ENCODE assay signal across 7 mouse cellular contexts in genomic region chr7:97756967-97757881, GRCm38 (mm10). TPM values are rescaled to one million over a fixed set of nuclear protein-coding genes. Genes with fewer than 3 reads are reported as not detected.
DNase-seq lines count a peak whose midpoint lies in the region; ATAC-seq lines count a peak whose summit lies in the region.

No protein-coding gene starts in this region.

- H3K4me2 ChIP-seq in lung, embryonic 16.5 days (ENCODE audit: low read depth, low read length): peak overlapping the region; percentile 21; the same call in 1 of the 2 replicates
- 0 out of 2 replicates have a peak overlapping the region, but pooled peaks have one; percentile 4 for H3K4me2 ChIP-seq in embryonic facial prominence, embryonic 11.5 days (ENCODE audit: low read depth, low read length)
- peak overlapping the region; percentile 2; the same call in 1 of the 2 replicates for H3K4me2 ChIP-seq in stomach, embryonic 16.5 days (ENCODE audit: low read depth, low read length)

- no peaks in the 10 kb centered on the region for H3K9me3 ChIP-seq in lung, embryonic 16.5 days (ENCODE audit: control insufficient read depth, low read length)
- H3K9me3 ChIP-seq in embryonic facial prominence, embryonic 11.5 days (replicated peaks; ENCODE audit: control insufficient read depth, low read length): no peaks in the 10 kb centered on the region
- no peaks in the 10 kb centered on the region for H3K9me3 ChIP-seq in stomach, embryonic 16.5 days (replicated peaks; ENCODE audit: control insufficient read depth, low read length)

- no peaks in the 10 kb centered on the region for H3K36me3 ChIP-seq in lung, embryonic 16.5 days (ENCODE audit: control insufficient read depth, insufficient read depth, low read length)
- H3K36me3 ChIP-seq in embryonic facial prominence, embryonic 11.5 days (replicated peaks; ENCODE audit: control insufficient read depth, insufficient read depth, low read depth, low read length): no peaks in the 10 kb centered on the region
- no peaks in the 10 kb centered on the region for H3K36me3 ChIP-seq in stomach, embryonic 16.5 days (ENCODE audit: control insufficient read depth, insufficient read depth, low read length)

- H3K4me3 ChIP-seq in lung, embryonic 16.5 days (ENCODE audit: low read length): no peak overlapping the region
- H3K4me3 ChIP-seq in embryonic facial prominence, embryonic 11.5 days (ENCODE audit: low read depth, low read length): no peak overlapping the region
- no peak overlapping the region for H3K4me3 ChIP-seq in stomach, embryonic 16.5 days (replicated peaks; ENCODE audit: low read length)

- DNase-seq in lung, postnatal 25 days (ENCODE audit: low spot score): no peak
- DNase-seq in embryonic facial prominence, embryonic 11.5 days (ENCODE audit: low spot score): peak; percentile 30
- DNase-seq in layer of hippocampus, adult 9-11 months: peak; percentile 89
- no peak for DNase-seq in urinary bladder, postnatal 14 days (ENCODE audit: low spot score)
- no peak for DNase-seq in gastrocnemius, adult 8-10 months (ENCODE audit: low spot score in 2 of 2)

- no peak overlapping the region for H3K27ac ChIP-seq in lung, embryonic 16.5 days (ENCODE audit: low read length)
- H3K27ac ChIP-seq in embryonic facial prominence, embryonic 11.5 days (replicated peaks; ENCODE audit: low read depth, low read length): no peak overlapping the region
- no peak overlapping the region for H3K27ac ChIP-seq in stomach, embryonic 16.5 days (ENCODE audit: low read length)

- H3K9ac ChIP-seq in lung, embryonic 16.5 days (ENCODE audit: low read length): no peak overlapping the region
- peak overlapping the region; percentile 39; the same call in 1 of the 2 replicates for H3K9ac ChIP-seq in embryonic facial prominence, embryonic 11.5 days (replicated peaks; ENCODE audit: low read length)
- H3K9ac ChIP-seq in stomach, embryonic 16.5 days (ENCODE audit: low read length): no peak overlapping the region

- H3K4me1 ChIP-seq in lung, embryonic 16.5 days (replicated peaks; ENCODE audit: control insufficient read depth, insufficient read depth, low read length): no peaks in the 10 kb centered on the region
- H3K4me1 ChIP-seq in embryonic facial prominence, embryonic 11.5 days (ENCODE audit: control insufficient read depth, insufficient read depth, low read length): no peaks in the 10 kb centered on the region
- no peaks in the 10 kb centered on the region for H3K4me1 ChIP-seq in stomach, embryonic 16.5 days (ENCODE audit: control insufficient read depth, insufficient read depth, low read length)

- no peak for ATAC-seq in lung, embryonic 16.5 days (ENCODE audit: low read depth)
- ATAC-seq in embryonic facial prominence, embryonic 11.5 days (replicated peaks; ENCODE audit: insufficient number of reproducible peaks, low FRiP score, low TSS enrichment, low read depth): 0 out of 2 replicates have a peak, but pooled peaks have one; percentile 56
- ATAC-seq in stomach, embryonic 16.5 days (ENCODE audit: insufficient read depth, low FRiP score): peak; percentile 47; the same call in 1 of the 2 replicates

- H3K27me3 ChIP-seq in lung, embryonic 16.5 days (ENCODE audit: control insufficient read depth, insufficient read depth, low read depth, low read length): no peaks in the 10 kb centered on the region
- H3K27me3 ChIP-seq in embryonic facial prominence, embryonic 11.5 days (ENCODE audit: control insufficient read depth, insufficient read depth, low read length): no peaks in the 10 kb centered on the region
- no peaks in the 10 kb centered on the region for H3K27me3 ChIP-seq in stomach, embryonic 16.5 days (ENCODE audit: control insufficient read depth, insufficient read depth, low read length)

- 45% methylated on average over 18 of the region's 18 CpGs for WGBS in lung, embryonic 16.5 days
- 35% methylated on average over 18 of the region's 18 CpGs for WGBS in embryonic facial prominence, embryonic 11.5 days
- 56% methylated on average over 18 of the region's 18 CpGs for WGBS in stomach, embryonic 16.5 days

RNA-seq across cellular contexts. Expression of gene Aqp11, which starts 19.1 kb away (rescaled TPM):
- 4.8 and 8.1 TPM in 2 replicates for polyA plus RNA-seq in lung, embryonic 16.5 days (2015; fragmentation: Nextera tagmentation; extraction: Ambion mirVana)
- polyA plus RNA-seq in embryonic facial prominence, embryonic 11.5 days (2014; fragmentation: Nextera tagmentation; extraction: Ambion mirVana): 3.1 and 3.7 TPM in 2 replicates
- 17.5 and 20.7 TPM in 2 replicates for polyA plus RNA-seq in stomach, embryonic 16.5 days (2015; fragmentation: Nextera tagmentation; extraction: Ambion mirVana)
- 1 to 10 TPM in 1 of 4 experiments, under 1 TPM in 3; 0.58 to 1.1 (median 0.70) TPM for total RNA-seq in gastrocnemius, adult 8-10 months (2022)

RNA-seq across cellular contexts. Expression of gene Pak1, which starts 31.1 kb away (rescaled TPM):
- 15.1 and 15.4 TPM in 2 replicates for polyA plus RNA-seq in lung, embryonic 16.5 days (2015; fragmentation: Nextera tagmentation; extraction: Ambion mirVana)
- polyA plus RNA-seq in embryonic facial prominence, embryonic 11.5 days (2014; fragmentation: Nextera tagmentation; extraction: Ambion mirVana): 47.7 and 51.4 TPM in 2 replicates
- 25.8 and 26.0 TPM in 2 replicates for polyA plus RNA-seq in stomach, embryonic 16.5 days (2015; fragmentation: Nextera tagmentation; extraction: Ambion mirVana)
- 10 to 100 TPM; 24.1 to 35.7 (median 29.4) TPM for total RNA-seq in gastrocnemius, adult 8-10 months (2022)

Comparison
In these comparisons a context has a peak if more than half of its experiments do, and no peak if none do; other contexts are left out.
1. DNase-seq: peak in embryonic facial prominence, embryonic 11.5 days (single experiment) and layer of hippocampus, adult 9-11 months (single experiment); none in lung, postnatal 25 days (single experiment), urinary bladder, postnatal 14 days (single experiment) and gastrocnemius, adult 8-10 months (0 of 2).
2. Peak in every context shown above with its lines, with median percentiles within 50 percentile points of each other: H3K4me2 ChIP-seq.